12 mouse cellular contexts compared by ENCODE assay signal in the genomic region with DNA sequence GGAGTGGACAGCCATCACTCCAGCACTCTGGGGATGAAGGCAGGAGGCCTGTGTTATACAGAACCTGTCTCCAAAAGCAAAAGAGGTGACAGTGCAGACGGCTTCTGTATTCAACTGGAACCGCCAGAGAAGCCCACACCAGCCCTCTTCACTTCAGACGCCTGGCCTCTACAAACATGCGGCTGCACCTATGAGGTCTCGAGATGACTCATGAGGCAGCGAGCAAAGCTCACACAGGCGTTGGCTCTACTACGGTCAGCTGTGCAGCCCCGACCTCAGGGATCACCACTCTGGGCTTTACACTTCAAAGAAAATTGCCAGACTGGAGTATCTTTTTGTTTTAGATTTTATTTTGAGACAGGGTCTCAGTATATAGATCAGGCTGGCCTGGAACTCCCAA. TPM values are rescaled to one million over a fixed set of nuclear protein-coding genes. Genes with fewer than 3 reads are reported as not detected.
DNase-seq lines count a peak whose midpoint lies in the region; ATAC-seq lines count a peak whose summit lies in the region.
"Had no signal": no experiment of that assay in that cellular context is flagged by ENCODE, and none has a peak within 500 bp of the region (broad histone marks: within the 10 kb centered on the region; RNA-seq: fewer than 3 reads in every experiment).

No protein-coding gene starts in this region.

- no peak overlapping the region for H3K27ac ChIP-seq in heart, embryonic 13.5 days (replicated peaks)
- H3K27ac ChIP-seq in heart, embryonic 10.5 days: no peak overlapping the region
- 0 out of 2 replicates have a peak overlapping the region, but pooled peaks have one; percentile 26 for H3K27ac ChIP-seq in midbrain, embryonic 14.5 days (replicated peaks; ENCODE audit: low read depth, low read length)
- no peak overlapping the region; the same call in 1 of the 2 replicates for H3K27ac ChIP-seq in midbrain, embryonic 16.5 days (ENCODE audit: low read length)
- H3K27ac ChIP-seq in hindbrain, embryonic 15.5 days (replicated peaks): peak overlapping the region; percentile 73; the same call in 1 of the 2 replicates
- H3K27ac ChIP-seq in stomach, embryonic 14.5 days (ENCODE audit: low read length): peak overlapping the region; percentile 61

- no peak for DNase-seq in heart, embryonic 10.5 days (ENCODE audit: low spot score)
- DNase-seq in midbrain, embryonic 14.5 days: no peak
- no peak for DNase-seq in right cerebral cortex, postnatal 25 days
- no peak for DNase-seq in ovary, postnatal 10 days (ENCODE audit: low spot score)
- DNase-seq: heart, postnatal 10 days; kidney, postnatal 4 days; lung, embryonic 14.5 days; right cerebral cortex, adult 18-20 months had no signal

- H3K9me3 ChIP-seq in heart, embryonic 13.5 days: no peaks in the 10 kb centered on the region
- no peaks in the 10 kb centered on the region for H3K9me3 ChIP-seq in heart, embryonic 10.5 days
- no peaks in the 10 kb centered on the region for H3K9me3 ChIP-seq in midbrain, embryonic 14.5 days (ENCODE audit: control insufficient read depth, low read length)
- no peaks in the 10 kb centered on the region for H3K9me3 ChIP-seq in midbrain, embryonic 16.5 days (replicated peaks; ENCODE audit: control insufficient read depth, low read length, poor library complexity, severe bottlenecking)
- H3K9me3 ChIP-seq in hindbrain, embryonic 15.5 days: no peaks in the 10 kb centered on the region
- H3K9me3 ChIP-seq in stomach, embryonic 14.5 days (ENCODE audit: control insufficient read depth, low read depth, low read length): no peaks in the 10 kb centered on the region

- H3K36me3 ChIP-seq in heart, embryonic 13.5 days: peaks cover 66% of the 10 kb centered on the region
- peaks cover 68% of the 10 kb centered on the region for H3K36me3 ChIP-seq in heart, embryonic 10.5 days
- H3K36me3 ChIP-seq in midbrain, embryonic 14.5 days (ENCODE audit: control insufficient read depth, insufficient read depth, low read length): peaks cover 67% of the 10 kb centered on the region
- H3K36me3 ChIP-seq in midbrain, embryonic 16.5 days (ENCODE audit: control insufficient read depth, insufficient read depth, low read length): peaks cover 31% of the 10 kb centered on the region
- peaks cover 36% of the 10 kb centered on the region for H3K36me3 ChIP-seq in hindbrain, embryonic 15.5 days
- peaks cover 41% of the 10 kb centered on the region for H3K36me3 ChIP-seq in stomach, embryonic 14.5 days (ENCODE audit: control insufficient read depth, insufficient read depth, low read length)

- WGBS in heart, embryonic 13.5 days: 78% methylated on average over 9 of the region's 9 CpGs
- 84% methylated on average over 9 of the region's 9 CpGs for WGBS in heart, embryonic 10.5 days
- 88% methylated on average over 9 of the region's 9 CpGs for WGBS in midbrain, embryonic 14.5 days
- WGBS in midbrain, embryonic 16.5 days: 90% methylated on average over 9 of the region's 9 CpGs
- WGBS in hindbrain, embryonic 15.5 days: 89% methylated on average over 9 of the region's 9 CpGs
- WGBS in stomach, embryonic 14.5 days: 74% methylated on average over 9 of the region's 9 CpGs

- no peak overlapping the region for H3K4me2 ChIP-seq in heart, embryonic 13.5 days
- no peak overlapping the region for H3K4me2 ChIP-seq in midbrain, embryonic 14.5 days (ENCODE audit: low read length)
- H3K4me2 ChIP-seq in midbrain, embryonic 16.5 days (ENCODE audit: low read length): no peak overlapping the region
- H3K4me2 ChIP-seq in hindbrain, embryonic 15.5 days: no peak overlapping the region
- H3K4me2 ChIP-seq in stomach, embryonic 14.5 days (replicated peaks; ENCODE audit: low read depth, low read length): no peak overlapping the region

- H3K4me1 ChIP-seq in heart, embryonic 13.5 days: peaks cover 39% of the 10 kb centered on the region
- H3K4me1 ChIP-seq in heart, embryonic 10.5 days: peaks cover 38% of the 10 kb centered on the region
- H3K4me1 ChIP-seq in midbrain, embryonic 14.5 days (ENCODE audit: control insufficient read depth, insufficient read depth, low read length): peaks cover 20% of the 10 kb centered on the region
- peaks cover 35% of the 10 kb centered on the region for H3K4me1 ChIP-seq in midbrain, embryonic 16.5 days (ENCODE audit: control insufficient read depth, insufficient read depth, low read length)
- H3K4me1 ChIP-seq in hindbrain, embryonic 15.5 days (replicated peaks): peaks cover 57% of the 10 kb centered on the region
- H3K4me1 ChIP-seq in stomach, embryonic 14.5 days (ENCODE audit: control insufficient read depth, insufficient read depth, low read length): peaks cover 34% of the 10 kb centered on the region

- H3K9ac ChIP-seq in heart, embryonic 13.5 days: 0 out of 2 replicates have a peak overlapping the region, but pooled peaks have one; percentile 99
- no peak overlapping the region for H3K9ac ChIP-seq in midbrain, embryonic 14.5 days (replicated peaks; ENCODE audit: low read length)
- no peak overlapping the region; the same call in 1 of the 2 replicates for H3K9ac ChIP-seq in midbrain, embryonic 16.5 days (ENCODE audit: low read depth, low read length)
- H3K9ac ChIP-seq in hindbrain, embryonic 15.5 days: no peak overlapping the region
- H3K9ac ChIP-seq in stomach, embryonic 14.5 days (replicated peaks; ENCODE audit: low read depth, low read length): no peak overlapping the region

- H3K27me3 ChIP-seq in heart, embryonic 13.5 days (replicated peaks): no peaks in the 10 kb centered on the region; the same call in 1 of the 2 replicates
- peaks cover 19% of the 10 kb centered on the region; the same call in 1 of the 2 replicates for H3K27me3 ChIP-seq in heart, embryonic 10.5 days (ENCODE audit: insufficient read depth, poor library complexity, severe bottlenecking)
- no peaks in the 10 kb centered on the region for H3K27me3 ChIP-seq in midbrain, embryonic 14.5 days (ENCODE audit: control insufficient read depth, insufficient read depth, low read length)
- H3K27me3 ChIP-seq in midbrain, embryonic 16.5 days (ENCODE audit: control insufficient read depth, insufficient read depth, low read depth, low read length): peaks cover under 1% of the 10 kb centered on the region; the same call in 1 of the 2 replicates
- H3K27me3 ChIP-seq in hindbrain, embryonic 15.5 days: peaks cover 5% of the 10 kb centered on the region; the same call in 1 of the 2 replicates
- no peaks in the 10 kb centered on the region for H3K27me3 ChIP-seq in stomach, embryonic 14.5 days (ENCODE audit: control insufficient read depth, insufficient read depth, low read length)

- H3K4me3 ChIP-seq in heart, embryonic 13.5 days: no peak overlapping the region
- no peak overlapping the region for H3K4me3 ChIP-seq in heart, embryonic 10.5 days
- no peak overlapping the region for H3K4me3 ChIP-seq in midbrain, embryonic 14.5 days (replicated peaks; ENCODE audit: low read depth, low read length)
- no peak overlapping the region for H3K4me3 ChIP-seq in midbrain, embryonic 16.5 days (ENCODE audit: low read depth, low read length)
- H3K4me3 ChIP-seq in hindbrain, embryonic 15.5 days: no peak overlapping the region
- no peak overlapping the region for H3K4me3 ChIP-seq in stomach, embryonic 14.5 days (ENCODE audit: low read depth, low read length)

- no peak for ATAC-seq in heart, embryonic 13.5 days (ENCODE audit: extremely low read depth, insufficient number of reproducible peaks, low FRiP score, low TSS enrichment)
- ATAC-seq in midbrain, embryonic 14.5 days (ENCODE audit: low FRiP score, low TSS enrichment): no peak
- no peak for ATAC-seq in midbrain, embryonic 16.5 days
- no peak for ATAC-seq in hindbrain, embryonic 15.5 days (ENCODE audit: low FRiP score, low read depth)
- no peak for ATAC-seq in stomach, embryonic 14.5 days (ENCODE audit: insufficient number of reproducible peaks, insufficient read depth, low FRiP score, low read depth)

RNA-seq across cellular contexts. Expression of a gene that starts 3.6 kb away (rescaled TPM):
- 34.9 and 36.5 TPM in 2 replicates for polyA plus RNA-seq in heart, embryonic 13.5 days (2015; fragmentation: Nextera tagmentation; extraction: Ambion mirVana)
- polyA plus RNA-seq in heart, embryonic 10.5 days (2016; fragmentation: Nextera tagmentation; extraction: Ambion mirVana): 40.6 and 43.5 TPM in 2 replicates
- polyA plus RNA-seq in midbrain, embryonic 14.5 days (2014; fragmentation: Nextera tagmentation; extraction: Ambion mirVana): 79.2 and 84.7 TPM in 2 replicates
- polyA plus RNA-seq in midbrain, embryonic 16.5 days (2015; fragmentation: Nextera tagmentation; extraction: Ambion mirVana): 107 and 112 TPM in 2 replicates
- 104 and 113 TPM in 2 replicates for polyA plus RNA-seq in hindbrain, embryonic 15.5 days (2015; fragmentation: Nextera tagmentation; extraction: Ambion mirVana)
- polyA plus RNA-seq in stomach, embryonic 14.5 days (2014; fragmentation: Nextera tagmentation; extraction: Ambion mirVana): 44.5 and 45.1 TPM in 2 replicates

RNA-seq across cellular contexts. Expression of a gene that starts 12.1 kb away (rescaled TPM):
- 41.6 and 48.4 TPM in 2 replicates for polyA plus RNA-seq in heart, embryonic 13.5 days (2015; fragmentation: Nextera tagmentation; extraction: Ambion mirVana)
- 39.0 and 44.6 TPM in 2 replicates for polyA plus RNA-seq in heart, embryonic 10.5 days (2016; fragmentation: Nextera tagmentation; extraction: Ambion mirVana)
- 37.1 and 39.0 TPM in 2 replicates for polyA plus RNA-seq in midbrain, embryonic 14.5 days (2014; fragmentation: Nextera tagmentation; extraction: Ambion mirVana)
- polyA plus RNA-seq in midbrain, embryonic 16.5 days (2015; fragmentation: Nextera tagmentation; extraction: Ambion mirVana): 34.8 and 35.7 TPM in 2 replicates
- polyA plus RNA-seq in hindbrain, embryonic 15.5 days (2015; fragmentation: Nextera tagmentation; extraction: Ambion mirVana): 40.4 and 44.9 TPM in 2 replicates
- polyA plus RNA-seq in stomach, embryonic 14.5 days (2014; fragmentation: Nextera tagmentation; extraction: Ambion mirVana): 42.8 and 43.1 TPM in 2 replicates

RNA-seq across cellular contexts. Expression of a gene that starts 18.4 kb away (rescaled TPM):
- 17.4 and 23.2 TPM in 2 replicates for polyA plus RNA-seq in heart, embryonic 13.5 days (2015; fragmentation: Nextera tagmentation; extraction: Ambion mirVana)
- 11.2 and 14.2 TPM in 2 replicates for polyA plus RNA-seq in heart, embryonic 10.5 days (2016; fragmentation: Nextera tagmentation; extraction: Ambion mirVana)
- 407 and 464 TPM in 2 replicates for polyA plus RNA-seq in midbrain, embryonic 14.5 days (2014; fragmentation: Nextera tagmentation; extraction: Ambion mirVana)
- polyA plus RNA-seq in midbrain, embryonic 16.5 days (2015; fragmentation: Nextera tagmentation; extraction: Ambion mirVana): 477 and 573 TPM in 2 replicates
- 503 and 561 TPM in 2 replicates for polyA plus RNA-seq in hindbrain, embryonic 15.5 days (2015; fragmentation: Nextera tagmentation; extraction: Ambion mirVana)
- 27.0 and 28.7 TPM in 2 replicates for polyA plus RNA-seq in stomach, embryonic 14.5 days (2014; fragmentation: Nextera tagmentation; extraction: Ambion mirVana)

RNA-seq across cellular contexts. Expression of a gene that starts 32.0 kb away (rescaled TPM):
- polyA plus RNA-seq in heart, embryonic 13.5 days (2015; fragmentation: Nextera tagmentation; extraction: Ambion mirVana): 5.6 and 6.7 TPM in 2 replicates
- polyA plus RNA-seq in heart, embryonic 10.5 days (2016; fragmentation: Nextera tagmentation; extraction: Ambion mirVana): 7.9 and 9.3 TPM in 2 replicates
- 22.7 and 24.3 TPM in 2 replicates for polyA plus RNA-seq in midbrain, embryonic 14.5 days (2014; fragmentation: Nextera tagmentation; extraction: Ambion mirVana)
- polyA plus RNA-seq in midbrain, embryonic 16.5 days (2015; fragmentation: Nextera tagmentation; extraction: Ambion mirVana): 21.1 and 23.2 TPM in 2 replicates
- polyA plus RNA-seq in hindbrain, embryonic 15.5 days (2015; fragmentation: Nextera tagmentation; extraction: Ambion mirVana): 21.2 and 25.1 TPM in 2 replicates
- polyA plus RNA-seq in stomach, embryonic 14.5 days (2014; fragmentation: Nextera tagmentation; extraction: Ambion mirVana): 10.7 and 13.2 TPM in 2 replicates

RNA-seq across cellular contexts. Expression of a gene that starts 35.4 kb away (rescaled TPM):
- polyA plus RNA-seq in heart, embryonic 13.5 days (2015; fragmentation: Nextera tagmentation; extraction: Ambion mirVana): not detected in 2 replicates
- polyA plus RNA-seq in heart, embryonic 10.5 days (2016; fragmentation: Nextera tagmentation; extraction: Ambion mirVana): 0.12 TPM in 1 of 2 replicates, not detected in the other
- 0.45 TPM in 1 of 2 replicates, not detected in the other for polyA plus RNA-seq in midbrain, embryonic 14.5 days (2014; fragmentation: Nextera tagmentation; extraction: Ambion mirVana)
- 0.08 and 0.19 TPM in 2 replicates for polyA plus RNA-seq in midbrain, embryonic 16.5 days (2015; fragmentation: Nextera tagmentation; extraction: Ambion mirVana)
- polyA plus RNA-seq in hindbrain, embryonic 15.5 days (2015; fragmentation: Nextera tagmentation; extraction: Ambion mirVana): 0.14 TPM in 1 of 2 replicates, not detected in the other
- 0.59 TPM in 1 of 2 replicates, not detected in the other for polyA plus RNA-seq in stomach, embryonic 14.5 days (2014; fragmentation: Nextera tagmentation; extraction: Ambion mirVana)

Comparison
In these comparisons a context has a peak if more than half of its experiments do, and no peak if none do; other contexts are left out.
1. H3K27ac ChIP-seq: peak in midbrain, embryonic 14.5 days (single experiment), hindbrain, embryonic 15.5 days (single experiment) and stomach, embryonic 14.5 days (single experiment); none in heart, embryonic 13.5 days (single experiment), heart, embryonic 10.5 days (single experiment) and midbrain, embryonic 16.5 days (single experiment).
2. RNA of a gene that starts 18.4 kb away (polyA plus RNA-seq): 477 to 573 TPM in midbrain, embryonic 16.5 days, 503 to 561 TPM in hindbrain, embryonic 15.5 days and 407 to 464 TPM in midbrain, embryonic 14.5 days; 27.0 to 28.7 TPM in stomach, embryonic 14.5 days, 17.4 to 23.2 TPM in heart, embryonic 13.5 days and 11.2 to 14.2 TPM in heart, embryonic 10.5 days; every median in the first group is over 10 times any median in the second.